Mouse (Mus musculus) embryonic facial prominence, embryonic 15.5 days (tissue): ENCODE measurements around the gene Zfp512. TPM values are rescaled to one million over a fixed set of nuclear protein-coding genes. Genes with fewer than 3 reads are reported as not detected.

ENCODE experiments used
- polyA plus RNA-seq: library from polyadenylated mRNA; unstranded; fragments of >200 nt; fragmentation: Nextera tagmentation; extraction: Ambion mirVana; gene quantifications from 2 replicates; pipeline ENCODE4 v1.2.1, GENCODE M21; 2015

Zfp512 gene
- polyA plus RNA-seq, 1 experiment from 2014 or later: 51.9 TPM

Other genes starting within 250 kb of the Zfp512 start
- gene Ppm1g, start 231.7 kb upstream of the Zfp512 start, polyA plus RNA-seq: 113 and 115 TPM in 2 replicates
- gene Nrbp1, start 211.6 kb upstream of the Zfp512 start, polyA plus RNA-seq: 175 and 178 TPM in 2 replicates
- gene Gm9970, start 211.2 kb upstream of the Zfp512 start, polyA plus RNA-seq: 0.99 TPM in 1 of 2 replicates, not detected in the other
- gene Krtcap3, start 200.7 kb upstream of the Zfp512 start, polyA plus RNA-seq: 21.8 and 23.5 TPM in 2 replicates
- gene Ift172, start 161.3 kb upstream of the Zfp512 start, polyA plus RNA-seq: 39.4 and 39.5 TPM in 2 replicates
- gene Fndc4, start 156.4 kb upstream of the Zfp512 start, polyA plus RNA-seq: 85.5 and 89.8 TPM in 2 replicates
- gene Gckr, start 155.0 kb upstream of the Zfp512 start, polyA plus RNA-seq: 0.15 and 0.30 TPM in 2 replicates
- gene 4930548H24Rik, start 33.3 kb downstream of the Zfp512 start, polyA plus RNA-seq: 0.15 TPM in 1 of 2 replicates, not detected in the other
- gene Gpn1, start 42.3 kb downstream of the Zfp512 start, polyA plus RNA-seq: 53.7 and 56.9 TPM in 2 replicates
- gene Slc4a1ap, start 74.6 kb downstream of the Zfp512 start, polyA plus RNA-seq: 32.7 and 34.0 TPM in 2 replicates
- gene Supt7l, start 75.4 kb downstream of the Zfp512 start, polyA plus RNA-seq: 23.7 and 25.2 TPM in 2 replicates
- 283 and 287 TPM in 2 replicates for gene Mrpl33, start 144.5 kb downstream of the Zfp512 start, polyA plus RNA-seq
- 3.0 and 4.2 TPM in 2 replicates for gene Rbks, start 245.2 kb downstream of the Zfp512 start, polyA plus RNA-seq
- gene Babam2, start 245.3 kb downstream of the Zfp512 start, polyA plus RNA-seq: 50.6 and 56.0 TPM in 2 replicates